Mouse (Mus musculus): ENCODE results near the gene Dgcr2. TPM values are rescaled to one million over a fixed set of nuclear protein-coding genes. Genes with fewer than 3 reads are reported as not detected.
A peak's percentile ranks its signal among the peaks of the same experiment; 100 is the strongest.

The Dgcr2 gene
- polyA plus RNA-seq, 1 experiment: 29.4 TPM

DNA sequence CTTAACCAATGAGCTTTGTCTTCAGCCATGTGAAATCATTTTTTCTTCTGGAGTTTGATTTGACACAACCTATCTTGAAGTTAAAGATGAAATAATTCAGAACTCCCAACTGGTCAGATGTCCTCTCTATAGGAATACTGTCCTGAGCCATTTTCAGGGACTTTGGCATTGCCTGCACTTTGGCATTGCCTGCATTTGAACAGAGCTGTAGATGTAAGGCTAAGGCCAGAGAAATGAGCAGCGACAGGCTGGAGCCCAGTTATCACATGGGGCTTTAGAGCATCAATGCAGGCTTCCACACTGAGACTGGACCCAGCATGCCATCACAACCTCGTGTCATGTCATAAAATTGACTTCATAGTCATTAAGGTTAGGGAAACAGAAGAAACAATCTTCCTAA, 45.1 kb downstream of the Dgcr2 start:
- no peaks in the 10 kb centered on the region for H3K4me1 ChIP-seq (ENCODE audit: control insufficient read depth, insufficient read depth, low read length)
- H3K4me3 ChIP-seq (ENCODE audit: insufficient read depth, low read length): no peak overlapping the region
- H3K27ac ChIP-seq (ENCODE audit: insufficient read depth, low read depth, low read length): no peak overlapping the region
- TF ChIP-seq POLR2A (IDR thresholded peaks at IDR 0.05; ENCODE audit: borderline replicate concordance, low read depth, low read length): no peak
- no peak for TF ChIP-seq CTCF (IDR thresholded peaks at IDR 0.05; ENCODE audit: low read depth, low read length)

DNA sequence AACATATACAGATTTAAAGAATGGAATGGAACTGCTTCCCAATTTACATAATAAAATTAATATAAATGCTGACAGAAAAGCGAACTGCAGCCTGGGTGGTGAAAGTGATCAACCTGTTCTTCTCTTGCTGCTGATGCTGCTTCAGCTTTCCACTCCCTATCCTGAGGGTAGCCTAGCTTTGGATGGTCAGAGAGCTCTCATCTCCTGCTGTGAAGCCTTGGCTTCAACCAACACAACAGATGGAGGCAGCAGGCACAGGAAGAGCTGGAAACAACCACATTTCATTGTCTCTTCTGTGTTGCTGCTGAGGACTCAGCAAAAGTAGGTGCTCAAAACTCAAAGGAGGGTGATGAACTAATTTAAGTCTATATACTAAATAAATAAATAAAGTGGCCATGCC, 46.5 kb downstream of the Dgcr2 start:
- no peaks in the 10 kb centered on the region for H3K4me1 ChIP-seq (ENCODE audit: control insufficient read depth, insufficient read depth, low read length)
- H3K4me3 ChIP-seq (ENCODE audit: insufficient read depth, low read length): no peak overlapping the region
- no peak for TF ChIP-seq POLR2A (IDR thresholded peaks at IDR 0.05; ENCODE audit: borderline replicate concordance, low read depth, low read length)
- no peak overlapping the region for H3K27ac ChIP-seq (ENCODE audit: insufficient read depth, low read depth, low read length)

DNA sequence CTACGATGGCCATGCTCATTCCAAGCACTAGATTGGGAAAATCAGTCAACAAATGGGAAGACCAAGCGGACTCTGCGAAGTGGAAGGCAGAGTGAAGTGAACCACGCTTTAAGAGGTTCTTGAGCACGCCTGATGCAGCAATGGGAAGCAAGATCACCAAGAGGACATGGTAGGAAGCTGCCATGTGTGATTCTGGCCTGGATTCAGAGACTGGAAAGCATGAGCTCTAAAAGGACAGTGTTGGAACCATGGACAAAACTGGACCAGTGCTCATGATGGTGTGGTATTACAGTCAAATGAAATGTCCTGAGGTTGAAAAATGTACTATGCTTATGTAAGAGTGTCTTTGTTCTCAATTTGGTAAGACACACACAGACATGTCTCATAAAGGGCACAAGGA, 47.0 kb downstream of the Dgcr2 start:
- no peak overlapping the region for H3K4me3 ChIP-seq (ENCODE audit: insufficient read depth, low read length)
- TF ChIP-seq POLR2A (IDR thresholded peaks at IDR 0.05; ENCODE audit: borderline replicate concordance, low read depth, low read length): no peak
- TF ChIP-seq CTCF (IDR thresholded peaks at IDR 0.05; ENCODE audit: low read depth, low read length): no peak
- no peak overlapping the region for H3K27ac ChIP-seq (ENCODE audit: insufficient read depth, low read depth, low read length)
- no peaks in the 10 kb centered on the region for H3K4me1 ChIP-seq (ENCODE audit: control insufficient read depth, insufficient read depth, low read length)

DNA sequence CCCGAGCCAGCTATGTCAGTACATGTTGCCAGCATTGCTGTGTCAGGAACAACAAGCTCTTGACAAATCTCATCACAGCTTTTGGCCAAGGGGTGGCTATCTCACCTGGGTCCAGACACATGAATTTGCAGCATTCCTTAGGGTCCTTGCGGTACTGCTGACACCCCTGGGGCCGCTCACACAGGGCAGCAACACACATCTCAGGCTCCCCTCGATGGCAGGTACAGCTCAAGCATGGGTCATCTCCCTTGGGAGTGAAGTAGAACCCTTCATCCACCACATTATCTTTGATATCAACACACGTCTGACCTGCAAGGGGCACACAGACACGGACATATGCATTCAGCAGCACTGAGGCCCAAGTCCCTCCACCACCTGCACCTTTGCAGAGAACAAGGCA, 48.9 kb downstream of the Dgcr2 start:
- no peak overlapping the region for H3K4me3 ChIP-seq (ENCODE audit: insufficient read depth, low read length)
- no peak overlapping the region for H3K27ac ChIP-seq (ENCODE audit: insufficient read depth, low read depth, low read length)
- no peaks in the 10 kb centered on the region for H3K4me1 ChIP-seq (ENCODE audit: control insufficient read depth, insufficient read depth, low read length)
- TF ChIP-seq CTCF (IDR thresholded peaks at IDR 0.05; ENCODE audit: low read depth, low read length): no peak
- no peak for TF ChIP-seq POLR2A (IDR thresholded peaks at IDR 0.05; ENCODE audit: borderline replicate concordance, low read depth, low read length)

DNA sequence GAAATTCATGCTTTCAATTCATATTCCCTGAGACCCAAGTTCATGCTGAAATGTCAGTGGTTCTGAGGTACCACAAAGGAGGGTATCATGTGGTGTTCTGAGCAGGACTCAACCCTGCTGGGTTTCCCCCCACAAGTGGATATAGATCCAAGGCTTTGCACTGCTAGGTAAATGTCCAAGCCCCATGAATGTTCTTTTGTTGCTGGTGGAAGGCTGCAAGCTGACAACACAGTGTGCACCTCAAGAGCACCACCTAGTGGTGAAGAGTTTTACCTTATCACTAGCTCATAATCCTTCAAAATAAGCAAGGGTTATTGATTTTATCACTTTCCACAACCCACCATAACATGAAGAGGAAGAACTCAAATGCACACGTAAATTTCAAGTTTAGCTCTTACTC, 49.4 kb downstream of the Dgcr2 start:
- no peak overlapping the region for H3K27ac ChIP-seq (ENCODE audit: insufficient read depth, low read depth, low read length)
- TF ChIP-seq POLR2A (IDR thresholded peaks at IDR 0.05; ENCODE audit: borderline replicate concordance, low read depth, low read length) (no peak), CTCF (IDR thresholded peaks at IDR 0.05; ENCODE audit: low read depth, low read length) (peak; percentile 61; the same call in 1 of the 2 replicates)
- no peak overlapping the region for H3K4me3 ChIP-seq (ENCODE audit: insufficient read depth, low read length)
- no peaks in the 10 kb centered on the region for H3K4me1 ChIP-seq (ENCODE audit: control insufficient read depth, insufficient read depth, low read length)

DNA sequence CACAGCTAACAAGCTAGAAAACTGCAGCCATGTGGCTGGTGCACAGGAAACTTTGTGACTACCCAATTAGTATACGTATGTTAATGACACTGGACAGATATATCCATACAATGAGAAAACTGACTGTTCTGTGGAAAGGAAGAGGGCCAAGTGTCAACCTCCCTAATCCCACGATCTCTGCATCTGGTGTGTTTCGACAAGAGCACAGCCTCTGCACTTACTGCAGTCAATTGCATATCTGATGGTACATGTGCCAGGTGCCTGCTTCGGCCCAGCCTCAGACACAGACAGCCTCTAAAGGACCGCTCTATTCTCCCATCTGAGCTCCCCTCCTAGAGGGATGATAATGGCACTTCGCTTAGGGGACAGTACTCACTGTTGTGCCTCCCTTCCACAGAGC, 49.9 kb downstream of the Dgcr2 start:
- TF ChIP-seq CTCF (IDR thresholded peaks at IDR 0.05; ENCODE audit: low read depth, low read length): no peak
- no peak for TF ChIP-seq POLR2A (IDR thresholded peaks at IDR 0.05; ENCODE audit: borderline replicate concordance, low read depth, low read length)
- no peaks in the 10 kb centered on the region for H3K4me1 ChIP-seq (ENCODE audit: control insufficient read depth, insufficient read depth, low read length)
- H3K4me3 ChIP-seq (ENCODE audit: insufficient read depth, low read length): no peak overlapping the region
- H3K27ac ChIP-seq (ENCODE audit: insufficient read depth, low read depth, low read length): no peak overlapping the region

DNA sequence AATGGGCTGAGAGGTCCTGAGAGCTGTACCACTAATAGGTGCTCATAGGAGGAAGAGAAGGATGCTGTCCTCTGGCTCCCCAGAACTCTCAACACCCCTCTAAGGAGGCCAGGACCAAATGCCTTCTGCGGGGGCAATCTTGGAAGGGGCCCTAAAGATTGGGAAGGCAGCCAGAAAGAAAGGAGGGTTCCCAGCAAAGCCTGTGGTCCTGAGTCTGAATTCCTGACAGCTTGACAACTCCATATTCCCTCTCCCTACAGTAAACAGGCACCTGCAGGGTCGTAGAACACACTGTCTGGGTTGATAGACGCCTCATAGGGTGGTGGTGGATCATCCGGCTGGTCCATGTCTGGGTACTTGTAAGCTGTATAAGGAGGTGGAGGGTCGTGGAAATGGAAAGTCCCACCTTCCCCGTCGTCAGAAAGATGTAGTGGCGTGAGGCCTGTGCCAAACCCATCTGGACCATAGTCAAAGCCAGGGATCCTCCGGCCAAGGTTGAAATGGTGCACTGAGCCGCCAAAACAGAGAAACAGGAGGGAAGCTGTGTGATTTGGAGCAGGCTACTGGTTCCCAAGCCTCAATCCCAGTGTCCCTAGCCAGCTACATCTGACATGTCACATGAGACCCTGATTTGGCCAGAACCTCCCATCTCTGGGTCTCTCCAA, 54.5 kb downstream of the Dgcr2 start:
- Histone ChIP-seq H3K27ac (ENCODE audit: insufficient read depth, low read depth, low read length) (no peak overlapping the region), H3K4me3 (ENCODE audit: insufficient read depth, low read length) (no peak overlapping the region), H3K4me1 (ENCODE audit: control insufficient read depth, insufficient read depth, low read length) (no peaks in the 10 kb centered on the region)
- TF ChIP-seq POLR2A (IDR thresholded peaks at IDR 0.05; ENCODE audit: borderline replicate concordance, low read depth, low read length) (no peak), CTCF (IDR thresholded peaks at IDR 0.05; ENCODE audit: low read depth, low read length) (no peak)

DNA sequence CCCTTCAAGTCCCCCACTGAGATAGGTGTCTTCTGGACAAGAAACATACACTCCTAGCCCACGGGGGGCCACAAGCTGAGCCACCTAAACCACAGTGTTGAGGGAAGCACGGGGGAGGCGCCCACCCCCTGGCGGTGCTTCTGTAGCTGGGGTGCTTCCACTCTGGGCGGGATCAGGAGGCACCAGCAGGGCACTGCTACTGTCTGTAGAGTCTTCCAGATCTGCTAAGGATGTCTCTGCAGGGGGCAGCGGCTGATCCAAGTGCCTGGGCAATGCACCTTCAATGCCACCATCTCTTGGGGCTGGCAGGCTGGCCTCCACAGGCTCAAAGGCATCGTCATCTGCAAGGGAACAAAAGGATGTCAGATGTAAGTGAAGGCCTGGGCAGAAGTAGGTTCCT, 55.9 kb downstream of the Dgcr2 start:
- TF ChIP-seq CTCF (IDR thresholded peaks at IDR 0.05; ENCODE audit: low read depth, low read length) (no peak), POLR2A (IDR thresholded peaks at IDR 0.05; ENCODE audit: borderline replicate concordance, low read depth, low read length) (no peak)
- Histone ChIP-seq H3K4me3 (ENCODE audit: insufficient read depth, low read length) (no peak overlapping the region), H3K27ac (ENCODE audit: insufficient read depth, low read depth, low read length) (no peak overlapping the region), H3K4me1 (ENCODE audit: control insufficient read depth, insufficient read depth, low read length) (no peaks in the 10 kb centered on the region)

DNA sequence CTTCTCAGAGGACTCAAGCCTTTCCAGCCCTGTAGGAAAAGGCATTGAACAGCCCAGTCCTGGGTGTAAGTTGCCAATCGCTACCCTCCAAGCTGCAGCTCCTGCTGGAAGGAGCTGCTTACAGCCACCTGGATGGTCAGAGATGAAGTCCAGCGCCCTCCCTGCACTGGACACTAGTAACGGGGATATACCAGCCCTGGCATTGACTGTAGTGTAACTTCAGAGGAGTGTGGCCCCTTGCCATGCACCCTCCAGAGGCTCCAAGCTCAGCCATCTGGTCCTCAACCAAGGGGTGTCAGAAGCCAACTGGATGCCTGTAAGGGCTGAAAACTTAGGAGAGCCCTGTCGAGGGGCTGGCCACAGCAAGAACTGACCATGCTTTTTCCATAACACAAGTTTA, 58.4 kb downstream of the Dgcr2 start:
- TF ChIP-seq CTCF (IDR thresholded peaks at IDR 0.05; ENCODE audit: low read depth, low read length) (no peak), POLR2A (IDR thresholded peaks at IDR 0.05; ENCODE audit: borderline replicate concordance, low read depth, low read length) (no peak)
- Histone ChIP-seq H3K4me3 (ENCODE audit: insufficient read depth, low read length) (no peak overlapping the region), H3K4me1 (ENCODE audit: control insufficient read depth, insufficient read depth, low read length) (no peaks in the 10 kb centered on the region), H3K27ac (ENCODE audit: insufficient read depth, low read depth, low read length) (no peak overlapping the region)

DNA sequence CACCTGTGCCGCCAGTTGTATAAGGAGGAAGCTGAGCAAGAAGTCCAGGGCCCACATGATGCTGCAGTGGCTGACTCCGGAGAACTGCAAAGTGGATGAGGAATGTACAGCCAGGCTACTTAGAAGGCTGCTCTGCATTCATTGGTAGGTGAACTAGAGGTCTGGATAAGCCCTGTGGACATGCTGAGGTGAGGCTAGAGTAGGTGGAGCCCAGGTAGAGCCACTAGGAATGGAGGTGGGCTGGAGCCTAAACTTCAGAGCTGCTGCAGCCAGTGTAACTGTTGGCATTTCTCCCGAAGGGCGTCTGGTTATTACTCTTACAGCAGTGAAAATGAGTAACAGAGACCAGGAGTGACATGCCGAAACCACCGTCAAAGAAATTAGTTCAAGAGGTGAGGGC, 60.3 kb downstream of the Dgcr2 start, which contains the start of gene Car15:
Car15 (minus strand) TSS at position 314 of the 400 bp plus-strand sequence.
- no peak within 1 kb of the TSS for H3K4me3 ChIP-seq (ENCODE audit: insufficient read depth, low read length)
- H3K4me1 ChIP-seq (ENCODE audit: control insufficient read depth, insufficient read depth, low read length): no peaks in the 10 kb centered on the region
- no peak for TF ChIP-seq CTCF (IDR thresholded peaks at IDR 0.05; ENCODE audit: low read depth, low read length)
- TF ChIP-seq POLR2A (IDR thresholded peaks at IDR 0.05; ENCODE audit: borderline replicate concordance, low read depth, low read length): no peak
- H3K27ac ChIP-seq (ENCODE audit: insufficient read depth, low read depth, low read length): no peak within 1 kb of the TSS

DNA sequence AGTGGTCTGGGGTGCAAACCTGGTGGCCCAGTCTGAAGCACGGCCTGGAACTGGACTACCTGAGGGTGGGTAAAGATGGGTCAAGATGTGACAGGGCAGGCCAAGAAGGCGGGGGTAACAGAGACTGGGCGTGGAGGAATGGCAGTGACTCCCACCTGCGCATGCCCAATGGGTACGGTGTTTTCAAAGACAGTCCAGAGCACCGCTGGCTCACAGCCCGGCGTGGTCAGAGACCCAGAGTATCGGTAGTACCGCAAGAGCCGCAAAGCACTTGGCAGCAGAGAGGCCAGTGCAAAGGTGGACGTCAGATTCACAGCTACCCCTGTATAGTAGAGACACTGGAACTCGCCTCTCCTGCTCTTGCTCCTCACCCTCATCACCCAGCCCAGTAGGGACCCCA, 62.9 kb downstream of the Dgcr2 start:
- TF ChIP-seq POLR2A (IDR thresholded peaks at IDR 0.05; ENCODE audit: borderline replicate concordance, low read depth, low read length): no peak
- TF ChIP-seq CTCF (IDR thresholded peaks at IDR 0.05; ENCODE audit: low read depth, low read length): no peak
- no peak overlapping the region for H3K27ac ChIP-seq (ENCODE audit: insufficient read depth, low read depth, low read length)
- H3K4me3 ChIP-seq (ENCODE audit: insufficient read depth, low read length): no peak overlapping the region
- no peaks in the 10 kb centered on the region for H3K4me1 ChIP-seq (ENCODE audit: control insufficient read depth, insufficient read depth, low read length)

Data from bone marrow macrophage, adult 2 months (primary cell).